Mouse (Mus musculus) intestine, postnatal 0 days (tissue): Measurements from ENCODE around the gene Olfr745. TPM values are rescaled to one million over a fixed set of nuclear protein-coding genes. Genes with fewer than 3 reads are reported as not detected.

Source experiments
- ATAC-seq: fragments of 200-750 bp; cut with Nextera tagmentation; 2 replicates; pipeline ENCODE4 v1.8.0; 2017; ENCODE audit warnings: mild to moderate bottlenecking, moderate TSS enrichment, moderate library complexity
- H3K27ac ChIP-seq: fragments of 300-500 bp; sonication (generic); 2 replicates; pipeline ENCODE4 v1.5.1; 2014; ENCODE audit warnings: mild to moderate bottlenecking, low read depth, low read length, moderate library complexity
- H3K27me3 ChIP-seq: fragments of 300-500 bp; sonication (generic); replicated peaks from 2 replicates; pipeline ENCODE4 v1.6.1; 2014; ENCODE audit warnings: low read length, mixed read lengths; ENCODE audit not compliant: control insufficient read depth, insufficient read depth
- H3K36me3 ChIP-seq: fragments of 300-500 bp; sonication (generic); 2 replicates; pipeline ENCODE4 v1.6.1; 2014; ENCODE audit warnings: mild to moderate bottlenecking, moderate library complexity; ENCODE audit not compliant: control insufficient read depth, insufficient read depth
- H3K4me1 ChIP-seq: fragments of 300-500 bp; sonication (generic); replicated peaks from 2 replicates; pipeline ENCODE4 v1.6.1; 2014; ENCODE audit warnings: antibody characterized with exemption, low read length, mixed read lengths; ENCODE audit not compliant: control insufficient read depth, insufficient read depth
- H3K4me2 ChIP-seq: fragments of 300-500 bp; sonication (generic); replicated peaks from 2 replicates; pipeline ENCODE4 v1.6.1; 2014; ENCODE audit warnings: low read depth, mild to moderate bottlenecking, moderate library complexity
- H3K4me3 ChIP-seq: fragments of 300-500 bp; sonication (generic); 2 replicates; pipeline ENCODE4 v1.5.1; 2014; ENCODE audit warnings: low read depth, low read length
- H3K9ac ChIP-seq: fragments of 300-500 bp; sonication (generic); 2 replicates; pipeline ENCODE4 v1.6.1; 2014; ENCODE audit warnings: mild to moderate bottlenecking, low read depth, low read length
- H3K9me3 ChIP-seq: fragments of 300-500 bp; sonication (generic); 2 replicates; pipeline ENCODE4 v1.6.1; 2016; ENCODE audit warnings: mixed run types; ENCODE audit not compliant: control insufficient read depth
- CTCF ChIP-seq: sonication (generic); IDR thresholded peaks from 2 replicates; pipeline ENCODE4 v1.5.1; 2016; ENCODE audit warnings: low read depth, mild to moderate bottlenecking, control low read depth, antibody characterized with exemption, moderate library complexity
- WGBS: fragments of 180-500 bp; shearing (Covaris S2); extraction: QIAGEN DNeasy Blood & Tissue Kit; methylation state at CpG from one replicate; pipeline ENCODE4 v1.1.7; 2014; 5-methylcytosine and 5-hydroxymethylcytosine counted together
- polyA plus RNA-seq: library from polyadenylated mRNA; unstranded; fragments of >200 nt; fragmentation: Nextera tagmentation; extraction: Ambion mirVana; gene quantifications from 2 replicates; pipeline ENCODE4 v1.2.1, GENCODE M21; 2015

Olfr745 gene
- polyA plus RNA-seq: not detected in 2 replicates

GRCm38 (mm10) chr14:50639088-50639487, at the start of gene Olfr745:
Olfr745 (plus strand) TSS chr14:50639388.
- Histone ChIP-seq H3K9ac (no peak within 1 kb of the TSS), H3K4me1 (no peaks in the 10 kb centered on the region), H3K36me3 (no peaks in the 10 kb centered on the region), H3K4me2 (no peak within 1 kb of the TSS), H3K27ac (no peak within 1 kb of the TSS), H3K9me3 (no peaks in the 10 kb centered on the region), H3K4me3 (no peak within 1 kb of the TSS), H3K27me3 (no peaks in the 10 kb centered on the region)
- no peak for TF ChIP-seq CTCF
- ATAC-seq: no peak
- WGBS: 82% methylated on average over 2 of the region's 2 CpGs

- Histone ChIP-seq H3K4me3 (no peak within 1 kb of the TSS), H3K27me3 (no peaks in the 10 kb centered on the region), H3K4me1 (no peaks in the 10 kb centered on the region), H3K9me3 (no peaks in the 10 kb centered on the region), H3K9ac (no peak within 1 kb of the TSS), H3K36me3 (no peaks in the 10 kb centered on the region), H3K27ac (no peak within 1 kb of the TSS), H3K4me2 (no peak within 1 kb of the TSS)
- no peak for TF ChIP-seq CTCF
- no peak for ATAC-seq
- 94% methylated on average over 2 of the region's 2 CpGs for WGBS
These were observed 24.6 kb upstream of the Olfr745 start, which contains the start of gene Olfr744 for GRCm38 (mm10) chr14:50614579-50614978. Olfr744 (plus strand) TSS chr14:50614879.

- ATAC-seq: no peak
- H3K9ac ChIP-seq: no peak within 1 kb of the TSS
- H3K4me1 ChIP-seq: no peaks in the 10 kb centered on the region
- H3K9me3 ChIP-seq: no peaks in the 10 kb centered on the region
- H3K4me2 ChIP-seq: no peak within 1 kb of the TSS
- H3K27ac ChIP-seq: no peak within 1 kb of the TSS
- no peak within 1 kb of the TSS for H3K4me3 ChIP-seq
- TF ChIP-seq CTCF: no peak
- no peaks in the 10 kb centered on the region for H3K27me3 ChIP-seq
- H3K36me3 ChIP-seq: no peaks in the 10 kb centered on the region
These were observed 7.6 kb downstream of the Olfr745 start, which contains the start of gene Olfr746 for GRCm38 (mm10) chr14:50646783-50647182. Olfr746 (plus strand) TSS chr14:50647083.

GRCm38 (mm10) chr14:50693106-50693505, 53.9 kb downstream of the Olfr745 start, which contains the start of gene Olfr747:
Olfr747 (minus strand) TSS chr14:50693206.
- WGBS: 90% methylated on average over 3 of the region's 3 CpGs
- Histone ChIP-seq H3K36me3 (no peaks in the 10 kb centered on the region), H3K9ac (no peak within 1 kb of the TSS), H3K4me3 (no peak within 1 kb of the TSS), H3K9me3 (no peaks in the 10 kb centered on the region), H3K27ac (no peak within 1 kb of the TSS), H3K4me1 (no peaks in the 10 kb centered on the region), H3K27me3 (no peaks in the 10 kb centered on the region), H3K4me2 (no peak within 1 kb of the TSS)
- no peak for ATAC-seq
- no peak for TF ChIP-seq CTCF

Other genes starting within 250 kb of the Olfr745 start
- not detected in 2 replicates for gene Olfr738, start 231.8 kb upstream of the Olfr745 start, polyA plus RNA-seq
- not detected in 2 replicates for gene Olfr739, start 220.8 kb upstream of the Olfr745 start, polyA plus RNA-seq
- gene Olfr740, start 193.8 kb upstream of the Olfr745 start, polyA plus RNA-seq: not detected in 2 replicates
- not detected in 2 replicates for gene Olfr741, start 166.7 kb upstream of the Olfr745 start, polyA plus RNA-seq
- not detected in 2 replicates for gene Olfr742, start 135.8 kb upstream of the Olfr745 start, polyA plus RNA-seq
- gene Olfr743, start 117.5 kb upstream of the Olfr745 start, polyA plus RNA-seq: not detected in 2 replicates
- not detected in 2 replicates for gene Olfr744, start 24.5 kb upstream of the Olfr745 start, polyA plus RNA-seq
- gene Olfr746, start 7.7 kb downstream of the Olfr745 start, polyA plus RNA-seq: not detected in 2 replicates
- gene Olfr747, start 53.8 kb downstream of the Olfr745 start, polyA plus RNA-seq: not detected in 2 replicates
- not detected in 2 replicates for gene Olfr748, start 68.0 kb downstream of the Olfr745 start, polyA plus RNA-seq
- not detected in 2 replicates for gene Olfr749, start 105.7 kb downstream of the Olfr745 start, polyA plus RNA-seq
- 30.5 and 31.0 TPM in 2 replicates for gene Ttc5, start 146.1 kb downstream of the Olfr745 start, polyA plus RNA-seq
- gene Ccnb1ip1, start 168.3 kb downstream of the Olfr745 start, polyA plus RNA-seq: not detected in 2 replicates
- gene Parp2, start 168.5 kb downstream of the Olfr745 start, polyA plus RNA-seq: 35.4 and 36.7 TPM in 2 replicates
- gene Tep1, start 231.2 kb downstream of the Olfr745 start, polyA plus RNA-seq: 23.7 and 23.8 TPM in 2 replicates